Mouse (Mus musculus): ENCODE measurements around the gene Ferd3l.

The Ferd3l gene

DNA sequence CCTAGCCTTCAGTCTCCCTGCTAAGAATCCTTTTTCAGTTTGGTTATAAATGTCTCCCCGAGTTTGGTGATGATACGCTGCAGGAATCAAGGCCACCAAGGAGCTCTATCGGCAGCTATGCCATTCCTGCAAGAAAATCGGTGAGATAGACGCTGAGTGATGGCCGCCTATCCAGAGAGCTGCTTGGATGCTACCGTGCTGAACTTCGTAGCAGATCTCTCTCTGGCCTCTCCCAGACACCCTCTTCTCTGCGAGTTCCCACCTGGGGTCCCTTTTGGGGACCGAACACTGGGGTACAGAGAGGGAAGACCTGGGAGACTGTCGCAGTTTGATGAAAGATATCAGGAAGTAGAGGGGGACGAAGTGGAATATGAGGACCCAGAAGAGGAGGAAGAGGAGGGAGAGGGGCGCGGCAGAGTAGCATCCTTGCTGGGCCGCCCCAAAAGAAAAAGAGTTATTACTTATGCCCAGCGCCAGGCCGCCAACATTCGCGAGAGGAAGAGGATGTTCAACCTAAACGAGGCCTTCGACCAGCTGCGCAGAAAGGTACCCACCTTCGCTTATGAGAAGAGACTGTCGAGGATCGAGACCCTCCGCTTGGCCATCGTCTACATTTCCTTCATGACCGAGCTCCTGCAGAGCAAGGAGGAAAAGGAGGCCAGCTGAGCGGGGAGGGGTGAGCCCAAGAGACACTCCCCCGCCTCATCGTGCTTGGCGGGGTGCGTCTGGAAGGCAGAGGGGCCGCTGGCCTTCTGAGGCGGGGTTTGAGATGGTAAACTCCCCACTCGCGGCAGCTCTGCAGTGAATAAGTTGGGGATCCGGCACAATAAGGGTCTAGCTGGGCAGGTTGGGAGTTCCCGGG lies at the start of gene Ferd3l:
Gene Ferd3l, plus strand, starts transcription at position 95 of the 862 bp plus-strand sequence.
- in situ Hi-C loops (cut with MboI; ENCODE audit: low sequenced_read_pairs): no loop called here

DNA sequence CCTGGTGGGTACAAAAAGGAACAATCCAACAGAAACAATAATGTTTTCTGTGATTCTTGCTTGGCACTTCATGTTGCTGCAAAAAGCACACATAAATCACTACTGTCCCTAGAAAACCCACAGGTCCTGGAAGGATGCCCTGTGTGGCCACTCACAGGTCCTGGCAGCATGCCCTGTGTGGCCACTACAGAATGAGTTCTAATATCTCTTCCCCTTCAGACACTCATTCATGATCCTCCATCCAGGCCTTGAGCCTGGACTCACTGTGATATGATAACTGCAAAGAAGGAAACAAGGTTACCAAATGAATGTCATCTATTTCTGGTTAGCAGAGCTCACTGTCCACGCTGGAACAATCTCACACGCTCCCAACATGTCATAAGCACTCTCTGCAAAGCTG lies 34.3 kb upstream of the Ferd3l start:
- in situ Hi-C loops (cut with MboI; ENCODE audit: low sequenced_read_pairs): no loop called here

DNA sequence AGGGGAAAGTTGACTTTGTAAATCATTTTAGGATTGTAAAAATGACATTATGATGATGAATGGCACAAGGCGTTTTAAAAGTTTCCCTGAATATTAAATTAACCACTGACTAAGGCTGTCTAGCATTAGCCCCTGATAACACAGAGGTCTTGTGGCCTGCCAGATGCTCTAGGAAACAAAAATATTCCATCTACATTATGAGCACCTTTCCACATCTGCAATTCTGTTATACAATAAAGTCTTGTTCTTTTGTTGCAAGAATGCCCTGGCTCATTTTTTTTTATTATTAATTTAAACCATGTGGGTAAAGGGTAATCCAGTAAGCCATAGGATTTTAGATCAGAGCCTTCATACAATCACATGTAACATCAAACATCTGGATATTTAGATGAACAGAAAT lies 33.6 kb upstream of the Ferd3l start:
- in situ Hi-C loops (cut with MboI; ENCODE audit: low sequenced_read_pairs): no loop called here

DNA sequence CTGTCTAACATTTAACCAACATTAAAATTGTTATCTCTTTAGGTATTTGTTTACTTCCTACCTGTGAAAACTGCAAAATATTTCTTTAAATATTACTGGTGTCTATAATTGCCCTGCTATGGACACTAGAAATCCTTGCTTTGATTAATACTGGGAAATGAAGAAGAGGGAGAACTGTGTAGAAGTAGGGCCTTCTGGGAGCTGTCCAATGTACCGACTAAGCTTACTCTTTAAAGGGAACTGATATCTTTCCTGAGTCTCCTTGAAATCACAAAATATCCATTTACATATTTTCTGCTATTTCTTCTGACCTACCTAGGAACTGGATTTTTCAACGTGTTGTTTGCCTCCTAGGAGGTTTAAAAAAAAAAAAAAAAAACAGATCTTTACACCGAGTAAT lies 1.5 kb upstream of the Ferd3l start:
- in situ Hi-C loops (cut with MboI; ENCODE audit: low sequenced_read_pairs): no loop called here

DNA sequence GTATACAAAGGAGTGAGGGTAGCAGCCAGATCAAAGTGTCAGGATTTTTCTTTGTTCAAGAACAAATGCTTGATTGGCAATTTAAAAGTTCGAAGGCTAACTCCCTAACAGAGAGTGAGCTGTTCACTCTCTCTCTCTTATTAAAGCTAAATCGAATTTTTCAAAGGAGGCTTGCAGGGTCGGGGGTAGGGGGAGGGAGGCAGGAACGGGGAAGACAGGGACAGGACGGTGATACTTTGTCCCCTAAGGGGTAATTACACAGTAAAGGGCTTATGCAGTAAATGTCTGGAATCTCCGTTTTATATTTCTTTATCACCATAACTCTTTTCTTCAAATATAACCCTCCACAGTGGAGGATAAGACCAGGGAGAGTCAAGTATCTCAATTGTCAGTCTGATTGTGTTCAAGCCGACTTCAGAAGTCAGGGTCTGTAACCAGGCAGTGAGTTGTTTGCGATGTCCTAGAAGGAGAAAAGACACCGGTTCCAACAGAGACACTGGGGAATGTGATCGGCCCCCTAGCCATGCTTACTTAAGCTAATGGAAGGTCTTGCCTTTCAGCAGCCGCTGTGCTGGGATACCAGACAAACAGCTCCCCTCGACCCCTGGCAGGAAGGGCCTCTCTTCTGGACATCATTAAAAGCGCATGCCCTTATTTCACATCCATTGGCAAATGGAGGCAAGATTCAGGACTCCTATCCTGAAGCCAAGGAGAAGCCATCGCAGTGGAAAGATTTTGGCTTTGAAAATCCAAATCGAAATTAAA lies 709 bp upstream of the Ferd3l start:
- in situ Hi-C loops (cut with MboI; ENCODE audit: low sequenced_read_pairs): no loop called here

DNA sequence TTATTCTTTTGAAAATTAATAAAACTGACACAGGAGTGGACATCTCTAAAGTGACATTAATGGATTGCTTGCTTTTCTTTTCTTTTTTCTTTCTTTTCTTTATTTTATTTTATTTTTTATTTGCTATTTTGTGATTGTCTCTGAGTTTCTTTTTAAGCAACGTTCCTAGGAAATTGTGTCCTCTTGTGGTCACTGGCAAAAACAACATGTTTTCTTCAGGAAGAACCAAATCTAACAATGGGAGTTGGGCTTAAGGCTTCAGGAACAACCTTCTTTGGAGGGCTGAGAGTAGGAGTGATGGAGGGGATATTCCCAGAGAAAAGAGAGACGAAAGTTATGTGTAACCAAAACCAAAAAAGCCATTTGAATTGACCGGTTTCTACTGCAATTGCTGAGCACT lies 24.6 kb downstream of the Ferd3l start:
- in situ Hi-C loops (cut with MboI; ENCODE audit: low sequenced_read_pairs): no loop called here

DNA sequence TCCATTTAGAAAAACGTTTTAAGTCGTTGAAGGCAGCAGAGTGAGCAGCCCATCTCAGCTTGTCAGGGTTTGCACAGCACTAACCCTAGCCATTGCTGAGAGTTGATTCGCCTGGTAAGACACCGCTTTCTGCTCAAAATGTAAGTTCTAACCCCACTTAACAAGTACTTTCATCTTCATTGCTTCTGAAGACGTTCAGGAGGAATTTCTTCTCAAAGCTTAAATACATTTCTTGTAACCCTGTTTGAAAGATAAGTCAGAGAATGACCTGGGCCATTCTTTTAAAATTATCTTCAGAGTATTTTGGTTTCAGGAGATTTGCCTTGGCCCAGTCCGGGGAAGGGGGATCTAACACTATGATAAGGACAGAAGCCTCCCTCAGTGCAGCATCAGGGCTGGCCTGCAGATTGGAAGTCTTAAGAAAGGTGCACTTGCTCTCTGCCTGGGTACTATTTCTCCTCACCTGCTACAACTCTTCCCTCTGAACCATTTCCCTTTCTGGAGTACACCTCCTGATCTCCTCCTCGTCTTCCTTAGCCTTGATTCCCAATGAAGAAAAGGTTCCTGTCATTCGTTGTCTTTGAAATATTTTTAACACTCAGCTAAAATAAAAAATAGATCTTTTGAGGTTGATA lies 26.8 kb downstream of the Ferd3l start:
- in situ Hi-C loops (cut with MboI; ENCODE audit: low sequenced_read_pairs): no loop called here

DNA sequence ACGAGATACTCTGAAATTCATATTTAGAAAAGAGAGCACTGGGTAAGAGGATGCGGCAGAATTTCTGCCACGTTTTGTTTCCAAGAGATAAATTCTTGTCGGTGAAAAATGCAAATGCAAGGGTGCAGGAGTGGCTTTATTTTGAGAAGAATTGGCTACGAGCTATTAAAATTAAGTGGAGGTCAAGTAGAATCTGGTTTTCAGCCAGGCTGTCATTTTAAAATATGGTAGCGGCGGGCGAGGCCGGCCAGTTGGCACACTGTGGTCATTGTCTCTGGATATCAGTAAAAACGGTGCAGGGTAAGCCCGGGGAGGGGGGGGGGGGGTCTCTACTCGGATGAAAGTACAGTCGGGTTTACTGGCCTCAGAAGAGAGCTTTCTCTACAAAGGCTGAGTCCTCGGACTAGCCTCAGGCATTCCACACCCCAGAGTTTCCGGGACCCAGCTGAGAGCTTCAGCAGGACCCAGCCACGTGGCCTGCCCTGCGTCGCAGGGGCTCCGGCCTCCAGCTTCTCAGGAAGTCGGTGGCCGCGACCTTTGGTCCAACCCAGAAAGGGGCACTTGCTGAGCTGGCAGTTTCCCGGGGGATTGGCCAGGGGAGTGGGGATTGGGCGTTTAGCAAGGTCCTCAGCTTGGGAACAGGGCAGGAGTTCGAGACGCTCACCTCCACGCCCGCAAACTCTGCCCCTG lies 27.5 kb downstream of the Ferd3l start:
- in situ Hi-C loops (cut with MboI; ENCODE audit: low sequenced_read_pairs): no loop called here

DNA sequence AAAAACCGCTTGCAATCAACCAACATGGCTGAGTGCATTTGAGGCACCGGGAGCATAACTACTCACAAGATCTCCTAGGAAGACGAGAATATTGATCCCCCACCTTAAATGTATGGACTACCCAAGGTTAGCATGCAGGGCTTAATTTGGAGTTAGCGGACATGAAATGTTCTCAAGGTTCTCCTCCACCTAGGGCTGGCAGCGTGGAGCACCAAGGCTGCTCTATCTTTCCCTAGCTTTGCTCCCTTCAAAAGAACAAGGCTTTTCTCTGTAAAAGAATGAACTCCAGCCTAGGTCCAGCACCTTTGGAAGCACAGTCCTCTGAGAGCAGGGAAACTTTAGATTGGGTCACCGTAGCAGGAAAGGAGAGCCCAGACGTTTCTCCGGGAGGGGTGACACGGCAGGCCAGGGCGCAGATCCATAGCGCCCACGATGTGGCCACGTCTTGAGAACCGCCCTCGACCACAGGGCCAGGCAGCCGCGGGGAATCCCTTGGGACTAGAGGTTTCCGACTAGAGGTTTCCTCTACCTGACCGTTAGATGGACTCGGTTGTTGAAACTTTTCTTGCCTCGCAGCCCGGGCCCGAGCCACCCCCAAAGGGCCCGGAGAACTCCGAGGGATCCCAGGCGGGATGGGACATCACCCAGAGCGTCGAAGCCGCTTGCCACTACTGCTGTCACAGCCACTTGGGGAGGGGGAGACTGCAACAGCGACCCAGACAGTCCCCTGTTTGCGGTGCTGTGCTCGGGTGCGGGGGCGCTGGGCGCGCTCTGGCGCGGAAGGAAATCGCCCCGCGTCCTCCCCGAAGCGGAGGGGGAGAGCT lies 28.6 kb downstream of the Ferd3l start:
- in situ Hi-C loops (cut with MboI; ENCODE audit: low sequenced_read_pairs): no loop called here

DNA sequence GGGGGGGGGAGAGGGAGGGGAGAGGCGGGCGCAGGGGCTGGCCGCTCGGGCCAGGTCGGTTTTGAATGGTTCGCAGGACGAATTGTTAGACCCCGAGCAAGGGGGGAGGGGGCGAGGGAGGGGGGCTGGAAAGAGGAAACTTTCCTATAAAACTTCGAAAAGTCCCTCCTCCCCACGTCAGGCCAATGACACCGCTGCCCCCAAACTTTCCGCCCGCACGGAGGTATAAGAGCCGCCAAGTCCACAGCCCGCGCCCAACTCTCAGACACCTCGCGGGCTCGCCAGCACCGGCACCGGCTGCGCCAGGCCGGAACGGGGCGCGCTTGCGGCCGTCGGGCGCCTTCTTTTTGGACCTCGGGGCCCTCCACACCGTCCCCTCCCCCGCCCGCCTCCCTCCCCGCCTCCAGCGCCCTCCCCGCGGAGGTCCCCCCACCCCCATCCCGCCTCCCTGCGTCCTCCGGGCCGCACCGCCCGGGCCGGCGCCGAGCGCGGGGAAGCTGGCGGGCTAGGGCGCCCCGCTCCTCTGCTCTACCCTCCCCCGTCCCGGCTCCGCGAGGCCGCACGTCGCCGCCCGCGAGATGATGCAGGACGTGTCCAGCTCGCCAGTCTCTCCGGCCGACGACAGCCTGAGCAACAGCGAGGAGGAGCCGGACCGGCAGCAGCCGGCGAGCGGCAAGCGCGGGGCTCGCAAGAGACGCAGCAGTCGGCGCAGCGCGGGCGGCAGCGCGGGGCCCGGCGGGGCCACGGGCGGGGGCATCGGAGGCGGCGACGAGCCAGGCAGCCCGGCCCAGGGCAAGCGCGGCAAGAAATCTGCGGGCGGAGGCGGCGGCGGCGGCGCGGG lies 29.4 kb downstream of the Ferd3l start, which contains the start of gene Twist1:
Gene Twist1, plus strand, starts transcription at position 272 of the 841 bp plus-strand sequence.
- in situ Hi-C loops (cut with MboI; ENCODE audit: low sequenced_read_pairs): no loop called here

DNA sequence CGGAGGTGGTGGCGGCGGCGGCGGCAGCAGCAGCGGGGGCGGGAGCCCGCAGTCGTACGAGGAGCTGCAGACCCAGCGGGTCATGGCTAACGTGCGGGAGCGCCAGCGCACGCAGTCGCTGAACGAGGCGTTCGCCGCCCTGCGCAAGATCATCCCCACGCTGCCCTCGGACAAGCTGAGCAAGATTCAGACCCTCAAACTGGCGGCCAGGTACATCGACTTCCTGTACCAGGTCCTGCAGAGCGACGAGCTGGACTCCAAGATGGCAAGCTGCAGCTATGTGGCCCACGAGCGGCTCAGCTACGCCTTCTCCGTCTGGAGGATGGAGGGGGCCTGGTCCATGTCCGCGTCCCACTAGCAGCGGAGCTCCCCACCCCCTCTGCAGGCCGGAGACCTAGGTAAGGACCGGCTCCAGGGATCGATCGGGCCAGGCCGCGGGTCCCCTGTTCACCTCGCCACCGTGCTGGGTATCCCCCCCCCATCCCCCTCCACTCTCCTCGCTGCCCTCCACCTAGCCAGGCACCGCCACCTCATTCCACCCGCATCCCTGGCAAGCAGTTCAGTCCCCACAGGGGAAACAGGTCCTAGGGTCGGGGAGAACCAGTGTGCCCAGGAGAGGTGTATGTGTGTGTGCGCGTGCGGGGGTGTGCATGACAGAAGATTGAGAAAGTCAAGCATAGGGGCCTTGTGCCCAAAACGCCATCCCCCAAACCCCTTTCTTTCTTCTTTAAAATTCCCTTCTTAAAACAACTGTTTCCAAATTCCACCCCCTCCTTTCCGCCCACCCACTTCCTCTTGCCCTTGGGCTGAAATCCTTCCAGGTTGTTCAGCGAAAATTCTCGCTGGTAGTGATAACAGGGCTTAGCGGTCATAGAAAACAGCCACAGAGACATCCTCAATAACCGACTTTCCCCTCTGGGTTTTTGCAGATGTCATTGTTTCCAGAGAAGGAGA lies 30.3 kb downstream of the Ferd3l start:
- in situ Hi-C loops (cut with MboI; ENCODE audit: low sequenced_read_pairs): no loop called here

DNA sequence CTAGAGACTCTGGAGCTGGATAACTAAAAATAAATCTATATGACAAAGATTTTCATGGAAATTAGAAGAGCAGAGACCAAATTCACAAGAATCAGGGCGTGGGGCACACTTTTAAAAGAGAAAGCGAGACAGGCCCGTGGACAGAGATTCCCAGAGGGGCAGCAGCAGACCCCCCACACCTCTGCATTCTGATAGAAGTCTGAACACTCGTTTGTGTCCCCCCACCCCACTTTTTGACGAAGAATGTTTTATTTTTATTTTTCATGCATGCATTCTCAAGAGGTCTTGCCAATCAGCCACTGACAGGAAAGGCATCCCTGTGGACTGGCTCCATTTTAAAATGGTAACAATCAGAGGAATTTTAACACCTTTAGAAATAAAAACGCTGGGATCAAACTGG lies 31.0 kb downstream of the Ferd3l start:
- in situ Hi-C loops (cut with MboI; ENCODE audit: low sequenced_read_pairs): no loop called here

DNA sequence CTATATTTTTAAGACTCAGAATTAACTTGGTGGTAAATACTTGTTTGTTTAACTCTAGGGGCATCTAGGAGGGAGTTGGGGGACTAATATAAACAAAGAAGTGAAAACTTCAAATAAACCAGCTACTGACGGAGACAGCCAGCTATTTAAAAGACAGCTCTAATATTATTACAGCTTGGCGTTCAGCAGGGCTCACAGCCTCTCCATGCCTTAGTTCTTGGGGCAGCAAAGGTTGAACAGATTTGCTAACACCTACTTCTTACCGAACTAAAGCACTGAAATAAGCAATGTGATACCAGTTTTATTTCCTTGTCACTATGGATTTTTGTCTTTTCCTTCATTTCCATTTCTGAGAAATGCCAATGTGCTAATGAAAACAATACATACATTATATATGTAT lies 31.6 kb downstream of the Ferd3l start:
- in situ Hi-C loops (cut with MboI; ENCODE audit: low sequenced_read_pairs): no loop called here

DNA sequence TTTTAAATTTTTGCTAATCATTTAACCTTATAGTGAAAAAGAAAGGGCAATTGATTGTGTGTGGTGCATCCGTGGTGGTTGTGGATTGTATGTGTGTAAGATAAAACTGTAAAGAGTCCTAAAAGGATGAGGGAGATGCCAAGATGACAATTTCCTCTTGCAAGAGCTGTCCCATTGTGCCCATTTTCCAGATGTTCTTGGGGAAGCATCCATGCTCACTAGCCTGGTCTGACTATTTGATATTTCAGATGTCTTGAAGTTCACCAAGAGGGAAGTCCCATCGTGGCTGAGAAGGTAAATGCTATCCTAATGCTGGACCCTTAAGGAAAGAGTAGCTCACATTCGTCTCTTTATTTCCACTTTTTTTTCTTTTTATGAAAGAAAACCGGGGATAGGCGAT lies 32.8 kb downstream of the Ferd3l start:
- in situ Hi-C loops (cut with MboI; ENCODE audit: low sequenced_read_pairs): no loop called here

DNA sequence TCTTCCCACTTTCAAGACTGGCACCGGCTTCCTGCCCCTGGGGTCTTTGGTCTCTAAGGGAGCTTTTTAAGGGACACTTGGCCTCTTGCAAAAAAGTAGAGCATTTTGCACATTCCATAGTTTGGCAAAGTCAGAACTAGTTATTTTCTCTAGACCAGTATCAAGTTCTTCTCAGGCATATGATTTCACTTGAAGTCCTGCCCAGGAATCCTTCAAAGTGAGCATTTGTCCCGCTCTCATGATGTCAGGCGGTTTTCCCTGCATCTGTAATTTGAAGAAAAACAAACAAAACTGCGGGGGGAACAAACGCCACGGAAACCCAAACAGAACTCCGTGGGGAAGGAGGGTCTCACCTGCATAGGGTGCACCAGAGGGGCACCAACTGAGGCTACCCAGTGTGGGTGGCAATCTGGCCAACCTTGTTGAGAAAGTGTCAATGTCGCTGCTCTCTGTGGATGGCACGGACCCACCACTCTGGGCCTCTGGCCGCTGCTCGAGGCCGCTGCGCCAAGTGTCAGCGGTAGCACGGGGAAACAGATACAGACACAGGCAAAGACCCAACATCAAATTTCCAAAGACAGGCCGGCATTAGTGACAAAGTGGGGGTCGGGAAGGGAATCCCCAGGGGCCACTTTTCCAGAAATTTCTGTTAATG lies 34.0 kb downstream of the Ferd3l start:
- in situ Hi-C loops (cut with MboI; ENCODE audit: low sequenced_read_pairs): no loop called here

DNA sequence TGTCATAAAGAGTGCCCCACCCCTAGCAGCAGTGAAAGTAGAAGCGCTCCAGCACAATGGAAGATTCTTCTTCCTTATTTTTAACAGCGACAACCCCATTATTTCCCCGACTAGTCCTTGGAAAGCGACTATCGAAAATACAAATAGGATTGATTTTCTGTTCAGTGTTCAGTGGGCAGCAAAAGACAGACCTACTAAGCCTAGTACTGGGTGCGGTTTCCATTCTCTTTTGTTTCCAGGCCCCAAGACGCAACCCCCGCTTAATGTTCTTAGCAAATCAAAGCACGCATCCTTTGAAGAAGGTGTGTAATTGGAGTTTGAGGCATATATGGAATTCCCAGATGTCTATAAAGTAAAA lies 34.5 kb downstream of the Ferd3l start:
- in situ Hi-C loops (cut with MboI; ENCODE audit: low sequenced_read_pairs): no loop called here

DNA sequence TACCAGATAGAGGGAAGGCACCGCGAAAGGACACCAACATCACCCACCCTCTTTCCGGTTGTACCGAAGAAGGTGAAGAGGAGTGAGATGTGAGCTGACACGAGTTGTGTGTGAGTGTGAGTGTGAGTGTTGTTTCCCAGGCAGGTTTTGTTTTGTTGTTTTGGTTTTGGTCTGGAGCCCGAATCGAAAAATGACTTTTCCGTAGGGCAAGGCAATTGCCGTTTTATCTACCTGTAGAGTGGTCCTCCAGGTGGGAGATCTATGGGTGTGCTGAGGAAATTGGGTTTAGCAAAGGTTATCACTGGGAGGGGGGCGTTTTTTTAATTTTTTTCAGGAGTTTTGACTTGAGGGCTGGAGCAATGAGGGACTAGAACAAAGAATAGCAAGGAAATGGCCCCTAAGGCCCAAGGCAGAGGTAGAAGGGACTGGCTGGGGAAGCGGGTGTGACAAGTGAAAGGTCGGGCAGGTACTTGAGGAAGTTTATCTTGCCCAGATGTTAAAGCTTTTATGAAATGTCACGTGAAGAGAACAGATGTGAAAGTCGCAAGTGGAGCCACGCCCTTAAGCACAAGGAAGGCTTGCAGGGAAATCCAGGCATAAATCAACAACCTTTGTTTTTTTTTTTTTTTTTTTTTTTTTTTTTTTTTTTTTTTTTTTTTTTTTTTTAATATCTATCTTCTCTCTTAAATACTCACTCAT lies 35.6 kb downstream of the Ferd3l start:
- in situ Hi-C loops (cut with MboI; ENCODE audit: low sequenced_read_pairs): no loop called here
